Mouse (Mus musculus) lung, adult 2 months (tissue): ENCODE data around the gene Mphosph9.

Source experiments
- CTCF ChIP-seq: fragments of 200-500 bp; IDR thresholded peaks from 2 replicates; pipeline ENCODE4 v1.5.1; 2011; ENCODE audit warnings: mild to moderate bottlenecking, low read length, control low read depth; ENCODE audit not compliant: insufficient read depth
- POLR2A ChIP-seq: fragments of 200-500 bp; IDR thresholded peaks from 2 replicates; pipeline ENCODE4 v1.6.1; 2011; ENCODE audit warnings: low read depth, mild to moderate bottlenecking, control low read depth, low read length, borderline replicate concordance; ENCODE audit errors: extremely low read depth

DNA sequence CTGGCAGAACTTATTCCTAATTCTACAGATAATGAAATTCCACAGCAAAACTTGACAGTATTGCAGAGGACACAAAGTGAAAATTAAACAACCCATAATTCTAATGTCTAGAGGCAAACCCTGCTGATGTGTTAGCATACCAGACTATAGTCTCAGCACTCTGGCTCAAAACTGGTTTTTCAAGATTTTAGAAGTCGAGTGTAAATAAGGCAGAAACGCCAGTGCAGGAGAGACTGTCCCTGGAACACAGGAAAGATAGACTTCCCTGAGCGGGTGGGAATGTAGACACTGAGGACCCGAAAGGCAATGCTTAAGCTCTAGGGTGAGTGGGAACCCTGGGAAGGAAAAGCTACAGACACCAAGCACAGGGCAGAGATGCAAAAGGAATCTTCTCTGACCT lies 65.7 kb downstream of the Mphosph9 start:
- no peak for TF ChIP-seq CTCF
- TF ChIP-seq POLR2A: no peak
